Mouse (Mus musculus): ENCODE data around the gene Lnx2. TPM values are rescaled to one million over a fixed set of nuclear protein-coding genes. Genes with fewer than 3 reads are reported as not detected.

The Lnx2 gene
- total RNA-seq (2023) = 20.9 TPM

GRCm38 (mm10) chr5:147076026-147076798 lies at the start of gene Lnx2:
Gene Lnx2, minus strand, starts transcription at chr5:147076586.

GRCm38 (mm10) chr5:147076799-147077165 lies 396 bp upstream of the Lnx2 start, which contains the start of gene Polr1d:
Gene Polr1d, plus strand, starts transcription at chr5:147077050.

Other genes with a start within 250 kb of the Lnx2 start
- gene Rpl21, start 243.7 kb downstream of the Lnx2 start, total RNA-seq (2023) = 812 TPM
- gene Rasl11a, start 231.5 kb downstream of the Lnx2 start, total RNA-seq (2023) = 1.7 TPM
- gene Gtf3a, start 127.9 kb downstream of the Lnx2 start, total RNA-seq (2023) = 34.5 TPM
- gene Mtif3, start 112.8 kb downstream of the Lnx2 start, total RNA-seq (2023) = 17.5 TPM
- 130 TPM for gene Polr1d, start 464 bp upstream of the Lnx2 start, total RNA-seq (2023)
- not detected for gene Gsx1, start 112.1 kb upstream of the Lnx2 start, total RNA-seq (2023)
- gene Pdx1, start 193.4 kb upstream of the Lnx2 start, total RNA-seq (2023) = not detected
- gene Cdx2, start 230.7 kb upstream of the Lnx2 start, total RNA-seq (2023) = not detected
- not detected for gene Urad, start 245.9 kb upstream of the Lnx2 start, total RNA-seq (2023)

Measured in CD4-positive naive resting alpha-beta T cell, adult 57 days (primary cell).